Mouse (Mus musculus) stomach, postnatal 0 days (tissue): Measurements from ENCODE around the gene Gm45713.
A peak's percentile ranks its signal among the peaks of the same experiment; 100 is the strongest.

ENCODE experiments used
- CTCF ChIP-seq: IDR thresholded peaks from 2 replicates; pipeline ENCODE4 v1.5.1; 2016; ENCODE audit warnings: antibody characterized with exemption, low read depth, mild to moderate bottlenecking, moderate library complexity
- EP300 ChIP-seq: optimal IDR thresholded peaks from 2 replicates; pipeline ENCODE3; 2016; ENCODE audit warnings: antibody characterized with exemption

GRCm38 (mm10) chr7:45126844-45127699 is 9.0 kb downstream of the Gm45713 start:
- TF ChIP-seq EP300 = no peak
- peak; percentile 48 for TF ChIP-seq CTCF
